Mouse (Mus musculus): Measurements from ENCODE around the gene Olfr462. TPM values are rescaled to one million over a fixed set of nuclear protein-coding genes. Genes with fewer than 3 reads are reported as not detected.
"Not testable (repeated sequence)": the region's sequence is repeated elsewhere in the genome, so short reads cannot be mapped to it uniquely, and the experiment has no call there.

Olfr462 gene
- polyA plus RNA-seq, 1 experiment from 2014 or later, result not detected

- H3K36me3 ChIP-seq (ENCODE audit: insufficient read depth), result no peaks in the 10 kb centered on the region
- no peaks in the 10 kb centered on the region; the same call in 1 of the 2 replicates for H3K27me3 ChIP-seq (ENCODE audit: insufficient read depth, low read length)
- no peak within 1 kb of the TSS for H3K27ac ChIP-seq (ENCODE audit: low read depth)
- ATAC-seq (ENCODE audit: insufficient read depth), result no peak
- H3K4me2 ChIP-seq, result no peak within 1 kb of the TSS
- no peak within 1 kb of the TSS for H3K9ac ChIP-seq
- H3K9me3 ChIP-seq (ENCODE audit: low read depth, low read length), result no peaks in the 10 kb centered on the region
- no peak within 1 kb of the TSS for H3K4me3 ChIP-seq (ENCODE audit: low read depth, low read length)
- no peaks in the 10 kb centered on the region for H3K4me1 ChIP-seq (ENCODE audit: insufficient read depth)
- no peak for TF ChIP-seq CTCF (IDR thresholded peaks at IDR 0.05; ENCODE audit: low read depth)
- DNase-seq, result no peak
These were observed 5.2 kb upstream of the Olfr462 start, which contains the start of gene Olfr463 for GRCm38 (mm10) chr11:87897287-87897686. Olfr463 (minus strand) TSS chr11:87897387.

GRCm38 (mm10) chr11:87884856-87885255 is 7.2 kb downstream of the Olfr462 start:
- Histone ChIP-seq H3K36me3 (ENCODE audit: insufficient read depth) (no peaks in the 10 kb centered on the region), H3K9ac (no peak overlapping the region), H3K4me2 (no peak overlapping the region), H3K4me1 (ENCODE audit: insufficient read depth) (no peaks in the 10 kb centered on the region), H3K4me3 (ENCODE audit: low read depth, low read length) (no peak overlapping the region), H3K27me3 (ENCODE audit: insufficient read depth, low read length) (no peaks in the 10 kb centered on the region), H3K9me3 (ENCODE audit: low read depth, low read length) (no peaks in the 10 kb centered on the region), H3K27ac (ENCODE audit: low read depth) (no peak overlapping the region)
- ATAC-seq (ENCODE audit: insufficient read depth) (no peak), DNase-seq (no peak)
- 76% methylated on average over 5 of the region's 5 CpGs for WGBS
- TF ChIP-seq CTCF (IDR thresholded peaks at IDR 0.05; ENCODE audit: low read depth), result no peak

GRCm38 (mm10) chr11:87883493-87883892 is 8.6 kb downstream of the Olfr462 start:
- Histone ChIP-seq H3K4me3 (ENCODE audit: low read depth, low read length) (no peak overlapping the region), H3K9ac (no peak overlapping the region), H3K27ac (ENCODE audit: low read depth) (no peak overlapping the region), H3K36me3 (ENCODE audit: insufficient read depth) (no peaks in the 10 kb centered on the region), H3K4me2 (no peak overlapping the region), H3K9me3 (ENCODE audit: low read depth, low read length) (no peaks in the 10 kb centered on the region), H3K27me3 (ENCODE audit: insufficient read depth, low read length) (no peaks in the 10 kb centered on the region), H3K4me1 (ENCODE audit: insufficient read depth) (no peaks in the 10 kb centered on the region)
- no peak for ATAC-seq (ENCODE audit: insufficient read depth)
- peak; percentile 65 for TF ChIP-seq CTCF (IDR thresholded peaks at IDR 0.05; ENCODE audit: low read depth)
- peak; percentile 59 for DNase-seq
- WGBS, result 32% methylated on average over 5 of the region's 5 CpGs

GRCm38 (mm10) chr11:87881714-87882113 is 10.4 kb downstream of the Olfr462 start:
- Histone ChIP-seq H3K9me3 (ENCODE audit: low read depth, low read length) (no peaks in the 10 kb centered on the region), H3K27me3 (ENCODE audit: insufficient read depth, low read length) (no peaks in the 10 kb centered on the region), H3K4me1 (ENCODE audit: insufficient read depth) (no peaks in the 10 kb centered on the region), H3K4me2 (no peak overlapping the region), H3K36me3 (ENCODE audit: insufficient read depth) (no peaks in the 10 kb centered on the region), H3K4me3 (ENCODE audit: low read depth, low read length) (no peak overlapping the region), H3K27ac (ENCODE audit: low read depth) (no peak overlapping the region), H3K9ac (no peak overlapping the region)
- WGBS, result 57% methylated on average over 4 of the region's 4 CpGs
- DNase-seq, result no peak
- no peak for ATAC-seq (ENCODE audit: insufficient read depth)
- no peak for TF ChIP-seq CTCF (IDR thresholded peaks at IDR 0.05; ENCODE audit: low read depth)

- no peak overlapping the region for H3K4me3 ChIP-seq (ENCODE audit: low read depth, low read length)
- H3K9me3 ChIP-seq (ENCODE audit: low read depth, low read length), result no peaks in the 10 kb centered on the region
- H3K27me3 ChIP-seq (ENCODE audit: insufficient read depth, low read length), result no peaks in the 10 kb centered on the region
- no peaks in the 10 kb centered on the region for H3K4me1 ChIP-seq (ENCODE audit: insufficient read depth)
- no peak overlapping the region for H3K4me2 ChIP-seq
- H3K27ac ChIP-seq (ENCODE audit: low read depth), result no peak overlapping the region
- ATAC-seq (ENCODE audit: insufficient read depth), result no peak
- no peak for TF ChIP-seq CTCF (IDR thresholded peaks at IDR 0.05; ENCODE audit: low read depth)
- H3K9ac ChIP-seq, result no peak overlapping the region
- 69% methylated on average over 9 of the region's 9 CpGs for WGBS
- no peaks in the 10 kb centered on the region for H3K36me3 ChIP-seq (ENCODE audit: insufficient read depth)
- no peak for DNase-seq
These were observed 12.2 kb downstream of the Olfr462 start for GRCm38 (mm10) chr11:87879826-87880225.

GRCm38 (mm10) chr11:87875436-87875835 is 16.6 kb downstream of the Olfr462 start, which contains the start of gene Epx:
Epx (minus strand) TSS chr11:87875536.
- ATAC-seq (ENCODE audit: insufficient read depth), result no peak
- DNase-seq, result no peak
- no peak within 1 kb of the TSS for H3K27ac ChIP-seq (ENCODE audit: low read depth)
- no peak within 1 kb of the TSS for H3K9ac ChIP-seq
- H3K9me3 ChIP-seq (ENCODE audit: low read depth, low read length), result no peaks in the 10 kb centered on the region
- no peaks in the 10 kb centered on the region for H3K36me3 ChIP-seq (ENCODE audit: insufficient read depth)
- TF ChIP-seq CTCF (IDR thresholded peaks at IDR 0.05; ENCODE audit: low read depth), result no peak
- no peak within 1 kb of the TSS for H3K4me2 ChIP-seq
- H3K4me3 ChIP-seq (ENCODE audit: low read depth, low read length), result no peak within 1 kb of the TSS
- 70% methylated on average over 6 of the region's 6 CpGs for WGBS
- H3K27me3 ChIP-seq (ENCODE audit: insufficient read depth, low read length), result no peaks in the 10 kb centered on the region
- H3K4me1 ChIP-seq (ENCODE audit: insufficient read depth), result no peaks in the 10 kb centered on the region

- Histone ChIP-seq H3K4me2 (no peak overlapping the region), H3K27ac (ENCODE audit: low read depth) (no peak overlapping the region), H3K9ac (no peak overlapping the region), H3K9me3 (ENCODE audit: low read depth, low read length) (no peaks in the 10 kb centered on the region), H3K4me3 (ENCODE audit: low read depth, low read length) (no peak overlapping the region), H3K27me3 (ENCODE audit: insufficient read depth, low read length) (no peaks in the 10 kb centered on the region), H3K36me3 (ENCODE audit: insufficient read depth) (no peaks in the 10 kb centered on the region), H3K4me1 (ENCODE audit: insufficient read depth) (no peaks in the 10 kb centered on the region)
- ATAC-seq (ENCODE audit: insufficient read depth) (no peak), DNase-seq (peak; percentile 3)
- no peak for TF ChIP-seq CTCF (IDR thresholded peaks at IDR 0.05; ENCODE audit: low read depth)
- WGBS, result 36% methylated on average over 8 of the region's 8 CpGs
These were observed 20.3 kb downstream of the Olfr462 start for GRCm38 (mm10) chr11:87871766-87872165.

GRCm38 (mm10) chr11:87870096-87870495 is 22.0 kb downstream of the Olfr462 start:
- H3K27ac ChIP-seq (ENCODE audit: low read depth), result no peak overlapping the region
- ATAC-seq (ENCODE audit: insufficient read depth), result no peak
- no peak overlapping the region for H3K9ac ChIP-seq
- WGBS, result 66% methylated on average over 2 of the region's 2 CpGs
- DNase-seq, result no peak
- no peaks in the 10 kb centered on the region for H3K36me3 ChIP-seq (ENCODE audit: insufficient read depth)
- H3K27me3 ChIP-seq (ENCODE audit: insufficient read depth, low read length), result no peaks in the 10 kb centered on the region
- H3K4me1 ChIP-seq (ENCODE audit: insufficient read depth), result no peaks in the 10 kb centered on the region
- H3K4me2 ChIP-seq, result no peak overlapping the region
- TF ChIP-seq CTCF (IDR thresholded peaks at IDR 0.05; ENCODE audit: low read depth), result no peak
- H3K9me3 ChIP-seq (ENCODE audit: low read depth, low read length), result no peaks in the 10 kb centered on the region
- H3K4me3 ChIP-seq (ENCODE audit: low read depth, low read length), result no peak overlapping the region

- not testable (repeated sequence) for H3K9ac ChIP-seq; H3K4me2 ChIP-seq; H3K27ac ChIP-seq (ENCODE audit: low read depth); H3K36me3 ChIP-seq (ENCODE audit: insufficient read depth); ATAC-seq (ENCODE audit: insufficient read depth); H3K9me3 ChIP-seq (ENCODE audit: low read depth, low read length); H3K27me3 ChIP-seq (ENCODE audit: insufficient read depth, low read length); H3K4me3 ChIP-seq (ENCODE audit: low read depth, low read length); H3K4me1 ChIP-seq (ENCODE audit: insufficient read depth)
- 80% methylated on average over 1 of the region's 2 CpGs for WGBS
- DNase-seq, result peak; percentile 8
These were observed 25.2 kb downstream of the Olfr462 start for GRCm38 (mm10) chr11:87866891-87867290.

Data from lung, embryonic 14.5 days (tissue).